Mouse (Mus musculus) small intestine, adult 2 months (tissue): ENCODE results near the gene Cep152.

Experiments
- CTCF ChIP-seq: fragments of 200-500 bp; IDR thresholded peaks from 2 replicates; pipeline ENCODE4 v1.5.1; 2012; ENCODE audit warnings: low read depth, mild to moderate bottlenecking, control low read depth, inconsistent platforms, low read length, moderate library complexity, mixed read lengths; ENCODE audit not compliant: insufficient replicate concordance, insufficient read length; ENCODE audit errors: extremely low read depth
- POLR2A ChIP-seq: fragments of 200-500 bp; IDR thresholded peaks from 2 replicates; pipeline ENCODE4 v1.6.1; 2012; ENCODE audit warnings: low read depth, mild to moderate bottlenecking, control low read depth, inconsistent platforms, low read length, moderate library complexity

- TF ChIP-seq POLR2A (no peak), CTCF (no peak)
Measured at GRCm38 (mm10) chr2:125615440-125615839, 9.5 kb downstream of the Cep152 start.
